Mouse (Mus musculus): ENCODE data around the gene Scnm1. TPM values are rescaled to one million over a fixed set of nuclear protein-coding genes. Genes with fewer than 3 reads are reported as not detected.

The Scnm1 gene
- 10 to 100 TPM; 46.1 to 46.4 TPM for total RNA-seq (2021)

DNA sequence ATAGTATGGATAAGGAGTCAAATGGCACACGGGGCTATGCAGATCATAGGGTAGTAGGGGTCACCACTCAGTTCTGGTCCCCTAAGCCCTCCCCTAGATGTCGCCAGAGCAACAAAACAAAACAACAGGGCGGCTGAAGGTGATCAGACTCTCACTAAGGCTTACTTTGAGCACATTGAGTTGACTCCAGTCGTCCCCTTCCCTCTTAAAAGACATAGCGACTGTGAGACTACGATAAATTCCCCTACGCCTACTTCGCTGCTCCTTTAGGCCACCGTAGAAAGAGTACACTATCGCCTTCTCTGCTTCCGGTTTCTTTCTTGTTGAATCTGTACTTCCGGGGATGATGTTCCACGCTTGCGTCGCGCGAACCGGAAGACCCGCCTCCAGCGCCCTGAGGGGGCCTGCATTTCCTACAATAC, at the start of gene Scnm1, which contains the start of gene Lysmd1:
Gene Scnm1 (minus strand): TSS at position 332 of the 422 bp plus-strand sequence.
Gene Lysmd1 (plus strand): TSS at position 409 of the 422 bp plus-strand sequence.
- intact Hi-C loops (cut with DNase I), result no loop called here
- peak; percentile 91 for DNase-seq (ENCODE audit: low spot score in 2 of 2)

DNA sequence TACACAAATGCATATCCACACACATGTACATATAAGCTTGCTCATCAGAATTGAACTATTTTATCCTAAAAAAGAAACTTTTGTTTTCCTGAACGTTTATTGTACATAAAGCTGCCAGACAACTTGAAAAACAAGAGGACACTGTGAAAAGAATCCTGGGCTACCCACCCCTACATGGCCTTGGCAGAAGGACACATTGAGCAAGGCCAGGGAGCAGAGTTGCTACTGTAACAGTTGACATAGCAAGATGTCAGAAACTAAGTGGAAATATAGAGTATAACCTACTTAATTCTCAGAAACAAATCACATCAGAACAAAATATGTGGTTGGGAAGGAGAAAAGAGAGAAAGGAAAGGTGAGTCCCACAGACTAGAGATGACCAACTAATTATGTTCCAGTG, 48.0 kb upstream of the Scnm1 start:
- DNase-seq (ENCODE audit: low spot score in 2 of 2), result no peak
- intact Hi-C loops (cut with DNase I), result no loop called here

DNA sequence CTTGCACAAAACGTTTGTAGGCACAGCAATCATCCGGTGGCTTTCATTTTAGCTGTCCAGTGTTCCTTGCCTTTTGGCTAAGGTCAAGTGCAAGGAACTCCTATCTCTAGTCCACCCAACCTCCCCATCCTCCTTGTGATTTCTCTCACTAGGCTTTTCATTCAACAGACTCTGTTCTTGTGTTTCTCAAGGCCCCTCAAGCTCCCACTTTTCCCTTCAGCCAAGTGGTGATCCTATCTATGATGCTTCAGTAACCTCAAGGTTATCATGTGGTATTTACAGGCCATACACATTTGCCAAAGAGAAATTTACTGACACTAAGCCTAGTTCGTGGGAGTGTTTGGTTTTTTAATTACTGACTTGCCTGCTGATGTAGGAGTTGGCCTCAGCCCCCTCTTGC, 46.1 kb upstream of the Scnm1 start:
- DNase-seq (ENCODE audit: low spot score in 2 of 2), result no peak
- intact Hi-C loops (cut with DNase I), result no loop called here

DNA sequence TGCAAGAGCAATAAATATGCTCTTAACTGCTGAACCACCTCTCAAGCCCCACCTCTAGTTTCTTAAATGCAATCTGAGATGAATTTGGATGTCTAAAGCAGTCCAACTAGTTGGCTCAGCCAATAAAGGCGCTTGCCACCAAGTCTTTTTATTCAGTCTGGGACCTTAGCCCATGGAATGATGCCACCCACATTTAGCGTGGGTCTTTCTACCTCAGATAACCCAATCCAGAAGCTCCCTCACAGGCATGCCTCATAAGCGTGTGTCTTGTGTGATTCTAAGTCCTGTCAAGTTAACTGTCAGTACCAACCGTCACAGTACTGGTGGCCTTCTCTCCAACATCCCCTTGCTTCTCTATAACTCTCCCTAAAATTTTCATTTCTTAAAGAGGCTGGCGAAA, 45.1 kb upstream of the Scnm1 start:
- peak in 1 of 2 experiments; percentile 24 for DNase-seq (ENCODE audit: low spot score in 2 of 2)
- intact Hi-C loops (cut with DNase I), result no loop called here

DNA sequence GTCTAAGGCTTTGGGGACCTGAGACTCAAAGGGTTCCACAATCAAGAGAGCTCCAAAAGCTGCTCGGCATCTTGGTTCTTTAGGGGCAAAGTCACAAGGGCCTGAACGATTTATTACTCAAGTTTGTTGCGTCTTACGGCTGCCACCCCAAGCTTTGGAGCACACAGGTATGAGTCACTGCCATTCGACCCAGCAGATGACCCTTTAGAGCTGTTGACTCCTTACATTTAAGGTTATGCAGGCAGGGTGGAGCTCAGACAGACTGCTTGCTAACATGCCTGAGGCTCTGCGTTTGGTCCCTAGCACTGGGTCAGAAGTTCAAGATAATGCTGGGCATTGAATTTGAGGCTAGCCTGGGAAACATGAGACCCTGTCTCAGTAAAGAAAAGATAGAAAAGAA, 43.8 kb upstream of the Scnm1 start:
- intact Hi-C loops (cut with DNase I), result no loop called here
- no peak for DNase-seq (ENCODE audit: low spot score in 2 of 2)

DNA sequence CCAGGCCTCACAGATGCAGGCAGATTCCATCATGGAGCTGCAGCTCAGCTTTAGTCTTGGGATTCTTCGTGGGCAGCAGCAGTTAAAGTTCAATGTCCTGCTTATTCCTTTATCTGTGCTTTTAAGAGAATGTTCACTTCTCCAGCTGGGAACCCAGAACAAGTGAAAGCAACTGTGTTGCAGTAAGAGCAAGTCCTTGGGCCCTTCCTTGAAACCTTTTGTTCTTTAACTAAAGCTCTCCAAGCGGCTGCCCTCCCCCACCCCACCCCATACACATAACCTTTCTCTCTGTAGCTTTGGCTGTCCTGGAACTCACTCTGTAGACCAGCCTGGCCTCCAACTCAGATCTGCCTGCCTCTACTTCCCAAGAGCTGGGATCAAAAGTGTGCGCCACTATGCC, 42.7 kb upstream of the Scnm1 start:
- intact Hi-C loops (cut with DNase I), result no loop called here
- no peak for DNase-seq (ENCODE audit: low spot score in 2 of 2)

DNA sequence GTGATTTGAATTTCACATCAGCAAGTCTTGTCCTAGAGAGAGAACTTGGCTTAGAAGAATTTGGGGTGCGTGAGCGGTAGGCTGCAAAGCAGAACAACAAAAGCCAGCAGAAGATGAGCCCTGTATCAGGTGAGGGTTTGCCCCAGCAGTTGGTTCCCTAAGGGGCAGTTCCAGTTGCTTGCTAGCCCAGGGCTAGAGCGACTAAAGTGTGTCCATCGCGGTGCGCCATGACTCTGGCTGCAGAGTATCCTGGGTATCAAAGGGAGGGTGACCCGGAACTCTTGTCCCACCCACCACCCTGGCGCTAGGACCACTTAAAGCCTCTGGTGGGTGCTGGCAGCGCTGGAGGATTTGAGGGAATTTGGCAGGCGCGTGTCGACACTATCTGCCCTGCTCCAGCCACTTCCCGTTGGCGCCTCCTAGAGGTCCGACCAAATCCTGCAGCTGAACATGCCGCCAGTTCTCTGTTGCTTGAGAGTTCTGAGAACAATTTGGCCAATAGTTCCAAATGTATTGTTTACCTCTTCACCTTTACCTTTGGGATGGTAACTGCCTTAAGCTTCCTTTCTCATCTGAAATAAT, 40.3 kb upstream of the Scnm1 start:
- intact Hi-C loops (cut with DNase I), result no loop called here
- peak; percentile 66 to 71 for DNase-seq (ENCODE audit: low spot score in 2 of 2)

DNA sequence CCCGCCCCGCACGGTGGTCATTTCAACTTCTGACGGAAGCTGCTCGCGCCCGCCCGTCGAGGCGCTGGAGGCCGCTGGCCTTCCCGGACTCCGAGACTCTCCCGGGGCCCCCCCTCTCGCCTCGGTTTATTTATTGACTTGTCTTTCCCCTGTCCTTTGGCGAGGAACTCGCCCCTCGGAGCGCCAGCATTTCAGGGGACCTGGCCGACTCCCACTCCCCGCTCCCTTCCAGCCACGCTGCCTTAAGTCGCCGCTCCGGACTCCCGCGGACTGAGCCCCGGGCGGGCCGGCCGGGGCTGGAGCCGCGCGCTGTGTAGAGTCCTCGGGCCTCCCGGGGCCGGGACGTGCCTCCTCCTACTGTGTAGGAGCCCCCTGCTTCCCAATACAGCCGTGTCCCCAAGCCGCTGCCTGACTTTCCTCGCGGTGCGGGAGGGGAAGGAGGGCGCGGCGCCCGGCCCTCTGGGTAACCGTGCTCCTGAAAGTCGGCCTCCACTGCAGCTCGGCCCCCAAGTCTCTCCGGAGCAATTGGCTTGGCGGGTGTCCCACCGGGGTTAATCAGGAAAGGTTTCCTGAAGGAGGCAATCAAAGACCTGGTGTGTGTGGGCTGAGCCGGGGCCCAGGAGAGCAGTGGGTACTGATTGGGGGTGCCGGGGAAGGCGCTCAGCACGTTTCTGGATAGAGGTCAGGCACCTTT, 39.6 kb upstream of the Scnm1 start:
- intact Hi-C loops (cut with DNase I), result no loop called here
- no peak for DNase-seq (ENCODE audit: low spot score in 2 of 2)

DNA sequence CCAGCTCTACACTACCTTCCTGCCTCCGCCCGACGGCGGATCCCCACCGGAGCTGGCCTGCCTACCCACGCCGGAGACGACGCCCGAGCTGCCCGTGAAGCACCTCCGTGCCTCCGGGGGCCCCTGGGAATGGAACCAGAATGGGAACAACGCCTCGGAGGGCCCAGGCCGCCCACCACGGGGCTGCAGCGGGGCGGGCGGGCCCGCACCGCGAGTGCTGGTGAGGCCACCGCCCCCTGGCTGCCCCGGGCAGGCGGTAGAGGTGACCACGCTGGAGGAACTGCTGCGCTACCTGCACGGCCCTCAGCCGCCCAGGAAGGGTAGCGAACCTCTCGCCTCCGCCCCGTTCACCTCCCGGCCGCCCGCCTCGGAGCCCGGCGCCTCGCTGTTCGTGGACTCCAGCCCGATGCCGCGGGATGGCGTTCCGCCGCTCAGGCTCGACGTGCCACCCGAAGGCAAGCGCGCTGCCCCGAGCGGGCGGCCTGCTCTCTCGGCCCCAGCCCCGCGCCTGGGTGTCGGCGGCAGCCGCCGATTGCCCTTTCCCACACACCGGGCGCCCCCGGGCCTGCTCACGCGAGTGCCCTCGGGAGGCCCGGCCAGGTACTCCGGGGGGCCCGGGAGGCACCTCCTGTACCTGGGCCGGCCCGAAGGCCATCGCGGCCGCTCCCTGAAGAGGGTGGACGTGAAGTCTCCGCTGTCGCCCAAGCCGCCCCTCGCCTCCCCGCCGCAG, 38.9 kb upstream of the Scnm1 start:
- intact Hi-C loops (cut with DNase I), result no loop called here
- no peak for DNase-seq (ENCODE audit: low spot score in 2 of 2)

DNA sequence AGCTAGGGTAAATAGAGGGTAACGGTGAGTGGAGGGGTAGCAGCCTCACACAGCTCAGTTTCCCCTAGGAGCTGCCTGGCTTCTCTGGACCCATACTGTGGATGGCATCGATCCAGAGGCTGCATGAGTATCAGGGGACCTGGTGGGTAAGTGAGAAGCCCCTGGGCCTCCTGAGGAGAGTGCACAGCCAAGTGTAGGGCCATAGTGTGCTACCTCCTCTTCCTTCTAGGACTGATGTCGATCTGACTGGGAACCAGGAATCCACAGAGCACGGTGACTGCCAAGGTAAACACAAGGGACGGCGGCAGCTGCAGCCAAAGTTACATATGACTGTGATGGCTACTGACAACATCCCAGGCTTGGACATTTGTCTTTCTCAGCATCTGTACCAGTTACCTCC, 37.3 kb upstream of the Scnm1 start:
- intact Hi-C loops (cut with DNase I), result no loop called here

DNA sequence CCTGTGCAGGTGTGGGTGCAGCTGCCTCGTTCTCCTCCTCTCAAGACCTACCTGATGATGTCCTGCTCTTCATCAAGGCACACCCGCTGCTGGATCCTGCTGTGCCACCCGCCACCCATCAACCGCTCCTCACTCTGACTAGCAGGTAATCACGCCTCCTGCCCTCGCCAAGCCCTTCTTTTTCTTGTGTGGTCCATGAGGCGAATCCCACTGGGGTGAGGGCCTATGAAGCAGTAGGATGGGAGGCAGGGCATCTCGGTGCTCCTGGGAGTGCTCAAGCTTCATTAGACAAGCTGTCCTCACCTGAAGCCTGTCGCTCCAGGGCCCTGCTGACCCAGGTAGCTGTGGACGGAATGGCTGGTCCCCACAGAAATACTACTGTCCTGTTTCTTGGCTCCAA, 36.2 kb upstream of the Scnm1 start:
- intact Hi-C loops (cut with DNase I), result no loop called here
- DNase-seq (ENCODE audit: low spot score in 2 of 2), result no peak

More for the DNA sequence above, 37.3 kb upstream of the Scnm1 start:
- DNase-seq (ENCODE audit: low spot score in 2 of 2), result no peak

DNA sequence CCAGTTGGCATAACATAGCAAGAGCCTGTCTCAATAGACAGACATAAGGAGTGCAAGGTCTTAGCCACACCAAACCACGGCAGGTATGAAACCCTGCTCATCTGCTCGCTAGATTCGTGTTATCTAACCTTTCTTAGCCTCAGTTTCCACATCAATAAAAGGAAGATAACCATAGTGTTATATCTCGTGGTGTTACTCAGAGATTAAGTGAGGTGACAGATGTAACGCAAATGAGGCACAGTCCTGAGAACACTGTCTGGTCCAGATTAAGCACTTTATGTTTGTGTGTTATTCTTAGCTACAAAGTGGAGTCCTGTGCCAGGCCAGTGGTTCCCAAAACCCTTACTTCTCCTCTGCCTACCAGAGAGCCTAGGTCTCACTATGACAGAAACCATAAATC, 31.0 kb upstream of the Scnm1 start:
- intact Hi-C loops (cut with DNase I), result no loop called here
- DNase-seq (ENCODE audit: low spot score in 2 of 2), result no peak

DNA sequence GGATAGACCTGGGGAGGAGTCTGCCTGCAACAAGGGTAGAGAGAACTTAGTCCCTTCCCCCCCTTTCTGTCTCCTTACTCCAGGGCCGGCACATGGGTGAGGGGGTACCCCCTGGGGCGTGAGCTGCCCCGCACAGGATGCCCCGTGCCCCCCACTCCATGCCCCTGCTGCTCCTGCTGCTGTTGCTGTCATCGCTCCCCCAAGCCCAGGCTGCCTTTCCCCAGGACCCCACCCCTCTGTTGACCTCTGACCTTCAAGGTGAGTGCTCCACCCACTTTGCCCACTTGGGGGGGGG, 30.4 kb upstream of the Scnm1 start:
- DNase-seq (ENCODE audit: low spot score in 2 of 2), result no peak
- intact Hi-C loops (cut with DNase I), result no loop called here

DNA sequence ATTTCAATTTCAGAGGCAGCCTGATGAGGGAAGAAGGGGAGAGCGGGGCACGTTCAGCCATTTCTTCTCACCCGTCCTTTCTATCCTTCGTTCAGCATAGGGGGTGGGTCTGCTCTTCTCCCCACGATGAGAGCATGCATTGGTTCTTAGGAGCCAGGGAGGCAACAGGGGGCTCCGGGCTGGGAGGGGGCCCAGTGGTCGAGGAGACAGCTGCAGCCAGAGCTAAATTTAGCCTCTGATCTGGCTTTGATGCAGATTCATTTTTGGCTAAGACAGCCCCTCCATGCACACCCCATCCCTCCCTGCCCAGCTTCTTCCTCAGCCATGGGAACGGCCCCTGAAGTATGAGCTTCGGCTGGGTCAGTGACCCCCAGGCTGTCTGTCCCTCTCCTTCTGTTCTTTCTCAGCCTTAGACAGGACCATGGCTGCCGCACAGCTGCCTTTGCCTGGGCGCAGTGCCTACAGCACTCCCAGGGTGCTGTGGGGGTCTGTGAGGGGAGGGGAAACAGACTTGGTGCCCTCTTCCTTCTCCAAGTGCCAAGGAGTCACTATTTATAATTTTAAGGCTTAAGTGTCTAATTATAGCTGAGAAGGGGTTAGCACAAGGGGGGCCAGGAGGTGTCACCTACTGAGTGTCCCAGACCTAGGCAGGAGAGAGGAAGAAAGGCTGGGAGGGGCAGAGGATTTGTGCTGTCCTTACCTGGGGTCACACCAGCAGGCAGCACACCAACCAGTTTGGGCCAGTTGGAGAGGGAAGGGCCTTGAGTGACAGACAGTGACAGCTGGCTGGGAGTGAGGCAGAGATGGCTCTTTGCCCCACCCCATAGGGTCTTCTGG, 29.8 kb upstream of the Scnm1 start:
- intact Hi-C loops (cut with DNase I), result no loop called here
- no peak for DNase-seq (ENCODE audit: low spot score in 2 of 2)

DNA sequence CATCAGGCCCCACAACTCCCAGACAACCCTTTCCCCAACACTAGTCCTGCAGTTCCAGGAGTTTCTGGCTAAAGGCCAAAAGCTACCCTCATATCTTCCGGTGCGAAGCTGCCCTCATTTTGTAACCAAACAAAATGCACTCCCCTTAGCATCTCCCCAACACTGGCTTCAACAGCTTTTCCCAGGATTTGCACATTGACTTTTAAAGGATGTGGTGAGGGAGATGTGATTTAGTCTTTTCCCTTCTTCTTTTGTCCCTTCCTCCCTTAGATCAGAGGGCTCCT, 28.5 kb upstream of the Scnm1 start:
- no peak for DNase-seq (ENCODE audit: low spot score in 2 of 2)
- intact Hi-C loops (cut with DNase I), result no loop called here

DNA sequence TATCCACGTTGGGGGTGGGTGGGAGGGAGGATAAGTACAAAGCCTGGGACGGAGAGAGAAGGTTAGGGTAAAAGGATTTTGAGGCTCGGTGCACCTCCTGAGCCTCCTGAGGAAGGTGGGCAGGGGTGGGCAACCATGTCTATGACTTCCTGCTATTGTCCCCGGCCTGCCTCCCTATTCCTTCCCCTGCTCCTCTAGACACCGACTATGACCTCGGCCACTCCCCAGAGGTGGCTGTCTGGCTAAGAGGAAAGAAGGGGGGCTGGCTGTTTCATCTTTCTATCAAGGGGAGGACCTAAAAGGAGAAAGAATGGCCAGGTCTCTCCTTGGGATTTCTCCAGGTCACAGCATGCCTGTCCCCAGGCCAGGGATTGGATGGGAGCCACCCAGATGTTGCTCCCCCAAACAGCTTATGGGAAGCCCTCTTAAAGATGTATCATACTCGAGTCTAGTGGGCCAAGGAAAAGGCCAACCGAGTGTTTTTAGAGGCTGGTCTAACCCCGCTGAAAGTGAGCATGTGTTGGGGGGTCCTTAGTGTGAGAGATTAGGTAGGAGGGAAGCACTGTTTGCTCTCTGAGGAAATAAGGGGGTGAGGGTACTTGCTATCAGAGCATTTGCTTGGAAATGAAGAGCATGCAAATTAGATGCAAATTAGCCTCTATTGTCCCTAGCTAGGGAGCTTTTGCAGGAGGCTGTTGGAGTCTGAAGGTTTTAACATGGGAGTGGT, 28.0 kb upstream of the Scnm1 start:
- intact Hi-C loops (cut with DNase I), result no loop called here
- no peak for DNase-seq (ENCODE audit: low spot score in 2 of 2)

DNA sequence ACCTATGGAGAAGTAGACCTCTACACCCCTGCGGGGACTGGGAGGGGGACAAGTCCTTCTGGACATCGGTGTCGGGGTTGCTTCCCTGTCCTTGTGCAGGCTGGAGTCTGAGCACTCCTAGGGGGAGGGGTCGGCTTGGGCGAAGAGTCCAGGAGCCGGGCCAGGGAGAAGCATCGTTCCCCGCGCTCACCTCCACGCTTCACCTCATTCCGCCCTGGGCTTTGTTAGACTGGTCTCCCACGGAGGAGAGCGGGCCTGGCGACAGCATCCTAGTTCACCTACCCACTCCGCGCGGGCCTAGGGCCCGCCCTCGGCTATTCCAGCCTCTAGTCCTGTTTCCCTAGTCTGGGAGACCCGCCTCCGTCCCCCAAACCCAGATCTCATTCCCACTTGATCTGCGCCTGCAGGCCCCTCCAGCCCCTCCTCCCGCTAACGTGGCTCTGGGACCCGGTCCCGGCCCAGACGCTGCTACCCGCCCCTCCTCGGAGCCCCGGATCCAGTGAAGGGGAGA, 27.3 kb upstream of the Scnm1 start:
- DNase-seq (ENCODE audit: low spot score in 2 of 2), result peak in 1 of 2 experiments; percentile 23
- intact Hi-C loops (cut with DNase I), result no loop called here

DNA sequence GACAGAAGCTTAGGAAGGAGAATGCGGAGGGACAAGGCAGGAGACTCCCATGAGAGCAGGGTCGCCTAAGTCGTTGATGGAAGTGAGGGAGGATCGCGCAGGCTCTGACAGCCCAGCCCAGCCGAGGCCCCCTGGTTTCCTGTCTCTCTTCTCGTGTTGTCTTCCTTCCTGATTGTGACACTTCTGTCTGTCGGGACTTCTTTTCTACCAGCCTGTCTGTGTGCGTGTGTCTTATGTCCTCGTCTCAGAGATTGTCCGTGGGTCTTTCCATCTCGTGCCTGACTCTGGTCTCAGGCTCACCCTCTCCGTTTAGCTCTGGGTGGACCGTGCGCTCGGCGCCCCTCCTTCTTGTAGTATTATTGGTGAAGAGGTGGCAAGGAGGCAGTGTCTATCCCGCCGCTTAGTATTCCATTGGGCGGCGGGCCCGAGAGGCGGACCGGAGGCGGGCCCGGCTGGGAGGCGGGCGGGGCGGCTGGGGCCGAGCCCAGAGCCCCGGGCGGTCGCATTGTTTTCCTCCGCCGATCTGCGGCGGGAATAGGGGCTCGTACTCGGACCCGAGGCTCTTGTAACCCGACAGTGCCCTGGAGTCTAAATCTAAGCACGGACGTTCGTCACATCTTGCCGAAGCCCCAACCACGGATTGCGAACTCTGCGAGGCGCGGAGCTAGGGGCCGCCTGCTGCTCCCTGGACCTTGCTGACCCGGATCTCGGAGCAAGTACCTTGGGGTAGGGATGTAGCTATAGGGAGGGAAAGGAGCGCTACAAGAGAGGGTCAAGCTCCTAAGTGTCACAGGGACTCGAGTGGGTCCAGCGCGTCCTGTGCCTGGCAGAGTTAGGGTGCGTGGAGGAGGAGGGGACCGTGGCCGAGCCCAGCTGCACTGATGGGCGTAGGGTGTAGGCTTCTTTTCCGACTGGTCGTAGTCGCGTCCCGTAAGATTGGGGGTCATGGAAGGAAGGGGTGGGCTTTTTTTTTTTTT, 26.5 kb upstream of the Scnm1 start, which contains the start of gene Sema6c:
Gene Sema6c (plus strand): TSS at position 471 of the 977 bp plus-strand sequence.
- peak; percentile 86 to 87 for DNase-seq (ENCODE audit: low spot score in 2 of 2)
- intact Hi-C loops (cut with DNase I), result no loop called here
